Mouse (Mus musculus) spleen, postnatal 0 days (tissue): Measurements from ENCODE around the gene Ccdc88b. TPM values are rescaled to one million over a fixed set of nuclear protein-coding genes. Genes with fewer than 3 reads are reported as not detected.

Source experiments
- polyA plus RNA-seq: library from polyadenylated mRNA; unstranded; fragments of >200 nt; fragmentation: Nextera tagmentation; extraction: Ambion mirVana; gene quantifications from 2 replicates; pipeline ENCODE4 v1.2.1, GENCODE M21; 2015

Gene Ccdc88b
- polyA plus RNA-seq: 7.4 and 10.9 TPM in 2 replicates

GRCm38 (mm10) chr19:6858031-6858430, at the start of gene Ccdc88b:
TSS of gene Ccdc88b (minus strand) at chr19:6858211.

GRCm38 (mm10) chr19:6840475-6841291, 17.3 kb downstream of the Ccdc88b start, which contains the start of gene Rps6ka4:
TSS of gene Rps6ka4 (minus strand) at chr19:6840636.

Other genes with a start within 250 kb of the Ccdc88b start
- gene Rps6ka4, start 17.6 kb downstream of the Ccdc88b start, polyA plus RNA-seq: 11.4 and 13.0 TPM in 2 replicates
- 127 and 129 TPM in 2 replicates for gene Trmt112, start 51.5 kb upstream of the Ccdc88b start, polyA plus RNA-seq
- 259 and 334 TPM in 2 replicates for gene Prdx5, start 51.9 kb upstream of the Ccdc88b start, polyA plus RNA-seq
- 7.2 and 9.0 TPM in 2 replicates for gene Esrra, start 63.6 kb upstream of the Ccdc88b start, polyA plus RNA-seq
- 1.2 and 2.1 TPM in 2 replicates for gene Catsperz, start 67.2 kb upstream of the Ccdc88b start, polyA plus RNA-seq
- 0.20 and 0.28 TPM in 2 replicates for gene Kcnk4, start 76.3 kb upstream of the Ccdc88b start, polyA plus RNA-seq
- 35.9 and 43.8 TPM in 2 replicates for gene Bad, start 83.7 kb upstream of the Ccdc88b start, polyA plus RNA-seq
- 11.0 and 14.9 TPM in 2 replicates for gene Gpr137, start 84.3 kb upstream of the Ccdc88b start, polyA plus RNA-seq
- 102 and 119 TPM in 2 replicates for gene Ppp1r14b, start 116.8 kb upstream of the Ccdc88b start, polyA plus RNA-seq
- 10.4 and 13.6 TPM in 2 replicates for gene Plcb3, start 118.3 kb upstream of the Ccdc88b start, polyA plus RNA-seq
- gene Fkbp2, start 122.3 kb upstream of the Ccdc88b start, polyA plus RNA-seq: 70.3 and 74.9 TPM in 2 replicates
- gene Vegfb, start 129.4 kb upstream of the Ccdc88b start, polyA plus RNA-seq: 14.6 and 17.7 TPM in 2 replicates
- 14.3 and 18.0 TPM in 2 replicates for gene Dnajc4, start 134.4 kb upstream of the Ccdc88b start, polyA plus RNA-seq
- 14.0 and 15.2 TPM in 2 replicates for gene Nudt22, start 137.9 kb upstream of the Ccdc88b start, polyA plus RNA-seq
- 3.2 and 3.7 TPM in 2 replicates for gene Trpt1, start 137.9 kb upstream of the Ccdc88b start, polyA plus RNA-seq
- 123 and 124 TPM in 2 replicates for gene Fermt3, start 161.3 kb upstream of the Ccdc88b start, polyA plus RNA-seq
- 72.5 and 74.9 TPM in 2 replicates for gene Stip1, start 181.8 kb upstream of the Ccdc88b start, polyA plus RNA-seq
- 7.3 and 8.6 TPM in 2 replicates for gene Macrod1, start 198.6 kb upstream of the Ccdc88b start, polyA plus RNA-seq
- gene Flrt1, start 247.5 kb upstream of the Ccdc88b start, polyA plus RNA-seq: 0.24 and 0.40 TPM in 2 replicates